8 mouse cellular contexts compared by ENCODE assay signal in the genomic region with DNA sequence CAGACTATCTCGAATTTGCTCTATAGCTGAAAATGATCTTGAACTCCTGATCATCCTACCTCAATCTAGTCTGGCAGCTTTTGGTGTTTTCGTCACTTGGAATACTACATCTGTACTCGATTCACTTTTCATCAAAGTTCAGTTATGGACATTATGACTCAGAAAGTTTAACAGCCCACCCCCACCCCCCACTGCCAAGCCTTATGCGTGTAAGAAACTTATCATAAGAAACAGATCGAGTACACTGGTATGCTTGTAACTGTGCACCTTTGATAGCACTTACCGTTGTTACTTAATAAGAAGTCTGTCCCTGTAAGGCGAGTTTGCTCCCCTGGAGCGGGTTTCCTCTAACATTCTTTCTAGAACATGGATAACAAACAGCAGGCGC. TPM values are rescaled to one million over a fixed set of nuclear protein-coding genes. Genes with fewer than 3 reads are reported as not detected.
DNase-seq lines count a peak whose midpoint lies in the region; ATAC-seq and TF ChIP-seq lines count a peak whose summit lies in the region.

No protein-coding gene starts in this region.

- peaks cover 14% of the 10 kb centered on the region for H3K36me3 ChIP-seq in kidney, embryonic 15.5 days
- peaks cover 6% of the 10 kb centered on the region; the same call in 1 of the 2 replicates for H3K36me3 ChIP-seq in hindbrain, postnatal 0 days (ENCODE audit: insufficient read depth, low read length)
- H3K36me3 ChIP-seq in midbrain, embryonic 15.5 days (replicated peaks), result peaks cover 5% of the 10 kb centered on the region; the same call in 1 of the 2 replicates

- H3K4me1 ChIP-seq in kidney, embryonic 15.5 days, result peaks cover 34% of the 10 kb centered on the region
- peaks cover 11% of the 10 kb centered on the region for H3K4me1 ChIP-seq in hindbrain, postnatal 0 days (ENCODE audit: insufficient read depth, low read length)
- peaks cover 31% of the 10 kb centered on the region for H3K4me1 ChIP-seq in midbrain, embryonic 15.5 days

- peak overlapping the region; percentile 89 for H3K4me2 ChIP-seq in kidney, embryonic 15.5 days
- H3K4me2 ChIP-seq in hindbrain, postnatal 0 days (ENCODE audit: low read depth, low read length), result peak overlapping the region; percentile 98
- peak overlapping the region; percentile 80 for H3K4me2 ChIP-seq in midbrain, embryonic 15.5 days

- no peak for TF ChIP-seq CTCF in hindbrain, postnatal 0 days (IDR thresholded peaks at IDR 0.05; ENCODE audit: low read depth)

- H3K27me3 ChIP-seq in kidney, embryonic 15.5 days, result no peaks in the 10 kb centered on the region
- no peaks in the 10 kb centered on the region for H3K27me3 ChIP-seq in hindbrain, postnatal 0 days (ENCODE audit: insufficient read depth, low read length)
- H3K27me3 ChIP-seq in midbrain, embryonic 15.5 days (replicated peaks), result no peaks in the 10 kb centered on the region

- H3K9me3 ChIP-seq in kidney, embryonic 15.5 days (replicated peaks), result no peaks in the 10 kb centered on the region
- H3K9me3 ChIP-seq in hindbrain, postnatal 0 days (ENCODE audit: low read length), result no peaks in the 10 kb centered on the region
- no peaks in the 10 kb centered on the region for H3K9me3 ChIP-seq in midbrain, embryonic 15.5 days

- H3K27ac ChIP-seq in kidney, embryonic 15.5 days, result peak overlapping the region; percentile 94
- peak overlapping the region; percentile 82 for H3K27ac ChIP-seq in hindbrain, postnatal 0 days
- peak overlapping the region; percentile 91 for H3K27ac ChIP-seq in midbrain, embryonic 15.5 days

- no peak for ATAC-seq in kidney, embryonic 15.5 days (replicated peaks; ENCODE audit: low FRiP score)
- no peak for ATAC-seq in hindbrain, postnatal 0 days
- ATAC-seq in midbrain, embryonic 15.5 days (replicated peaks), result peak; percentile 3; the same call in 1 of the 2 replicates

- 28% methylated on average over 9 of the region's 9 CpGs for WGBS in kidney, embryonic 15.5 days
- WGBS in hindbrain, postnatal 0 days, result 28% methylated on average over 9 of the region's 9 CpGs
- 34% methylated on average over 9 of the region's 9 CpGs for WGBS in midbrain, embryonic 15.5 days

- no peak for DNase-seq in kidney, adult 9 months
- DNase-seq in c-Kit-positive CD71-positive TER-119-negative erythroid progenitor cells, embryonic 14.5 days (ENCODE audit: low read depth), result peak; percentile 68
- DNase-seq in hindbrain, postnatal 0 days (ENCODE audit: low spot score), result no peak
- no peak for DNase-seq in adrenal gland, postnatal 25 days
- DNase-seq in urinary bladder, adult 18-20 months (ENCODE audit: low spot score in 2 of 2), result no peak
- DNase-seq in layer of hippocampus, postnatal 10 days (ENCODE audit: low spot score in 2 of 2), result no peak

- H3K4me3 ChIP-seq in kidney, embryonic 15.5 days (replicated peaks), result peak overlapping the region; percentile 97
- peak overlapping the region; percentile 94 for H3K4me3 ChIP-seq in hindbrain, postnatal 0 days (ENCODE audit: low read length)
- peak overlapping the region; percentile 76 for H3K4me3 ChIP-seq in midbrain, embryonic 15.5 days

- peak overlapping the region; percentile 96 for H3K9ac ChIP-seq in kidney, embryonic 15.5 days
- peak overlapping the region; percentile 82 for H3K9ac ChIP-seq in hindbrain, postnatal 0 days (replicated peaks; ENCODE audit: low read length)
- peak overlapping the region; percentile 86 for H3K9ac ChIP-seq in midbrain, embryonic 15.5 days

RNA-seq across cellular contexts. Expression of a gene that starts 3.6 kb away (rescaled TPM):
- 19.8 and 22.0 TPM in 2 replicates for polyA plus RNA-seq in kidney, embryonic 15.5 days (2015; fragmentation: Nextera tagmentation; extraction: Ambion mirVana)
- total RNA-seq in hindbrain, postnatal 0 days (2014; rRNA removed), result 41.4 and 43.3 TPM in 2 replicates
- 29.1 and 30.2 TPM in 2 replicates for polyA plus RNA-seq in hindbrain, postnatal 0 days (2015; fragmentation: Nextera tagmentation; extraction: Ambion mirVana)
- 32.1 and 33.2 TPM in 2 replicates for polyA plus RNA-seq in midbrain, embryonic 15.5 days (2015; fragmentation: Nextera tagmentation; extraction: Ambion mirVana)
- total RNA-seq in adrenal gland, postnatal 25 days (2021), result 36.2 and 39.7 TPM in 2 replicates
- 100 to 1,000 TPM in 1 of 2 experiments, 10 to 100 TPM in 1; 93.5 to 116 TPM for total RNA-seq in layer of hippocampus, postnatal 10 days (2021)

RNA-seq across cellular contexts. Expression of a gene that starts 36.0 kb away (rescaled TPM):
- polyA plus RNA-seq in kidney, embryonic 15.5 days (2015; fragmentation: Nextera tagmentation; extraction: Ambion mirVana), result 98.2 and 99.8 TPM in 2 replicates
- 30.7 and 31.8 TPM in 2 replicates for total RNA-seq in hindbrain, postnatal 0 days (2014; rRNA removed)
- polyA plus RNA-seq in hindbrain, postnatal 0 days (2015; fragmentation: Nextera tagmentation; extraction: Ambion mirVana), result 33.1 and 35.4 TPM in 2 replicates
- 78.3 and 79.6 TPM in 2 replicates for polyA plus RNA-seq in midbrain, embryonic 15.5 days (2015; fragmentation: Nextera tagmentation; extraction: Ambion mirVana)
- 7.0 and 9.1 TPM in 2 replicates for total RNA-seq in adrenal gland, postnatal 25 days (2021)
- total RNA-seq in layer of hippocampus, postnatal 10 days (2021), result 10 to 100 TPM; 12.8 to 15.0 TPM

RNA-seq across cellular contexts. Expression of a gene that starts 43.0 kb away (rescaled TPM):
- 106 and 111 TPM in 2 replicates for polyA plus RNA-seq in kidney, embryonic 15.5 days (2015; fragmentation: Nextera tagmentation; extraction: Ambion mirVana)
- 36.0 and 41.2 TPM in 2 replicates for total RNA-seq in hindbrain, postnatal 0 days (2014; rRNA removed)
- polyA plus RNA-seq in hindbrain, postnatal 0 days (2015; fragmentation: Nextera tagmentation; extraction: Ambion mirVana), result 93.4 and 101 TPM in 2 replicates
- 101 and 103 TPM in 2 replicates for polyA plus RNA-seq in midbrain, embryonic 15.5 days (2015; fragmentation: Nextera tagmentation; extraction: Ambion mirVana)
- total RNA-seq in adrenal gland, postnatal 25 days (2021), result 105 and 106 TPM in 2 replicates
- 10 to 100 TPM; 74.1 to 74.5 TPM for total RNA-seq in layer of hippocampus, postnatal 10 days (2021)

RNA-seq across cellular contexts. Expression of a gene that starts 43.4 kb away (rescaled TPM):
- polyA plus RNA-seq in kidney, embryonic 15.5 days (2015; fragmentation: Nextera tagmentation; extraction: Ambion mirVana), result 77.7 and 81.4 TPM in 2 replicates
- 49.6 and 50.6 TPM in 2 replicates for total RNA-seq in hindbrain, postnatal 0 days (2014; rRNA removed)
- polyA plus RNA-seq in hindbrain, postnatal 0 days (2015; fragmentation: Nextera tagmentation; extraction: Ambion mirVana), result 52.9 and 54.3 TPM in 2 replicates
- 62.1 and 65.5 TPM in 2 replicates for polyA plus RNA-seq in midbrain, embryonic 15.5 days (2015; fragmentation: Nextera tagmentation; extraction: Ambion mirVana)
- 117 and 125 TPM in 2 replicates for total RNA-seq in adrenal gland, postnatal 25 days (2021)
- total RNA-seq in layer of hippocampus, postnatal 10 days (2021), result 10 to 100 TPM; 52.7 to 55.1 TPM

RNA-seq across cellular contexts. Expression of a gene that starts 43.4 kb away (rescaled TPM):
- polyA plus RNA-seq in kidney, embryonic 15.5 days (2015; fragmentation: Nextera tagmentation; extraction: Ambion mirVana), result 22.7 and 23.5 TPM in 2 replicates
- total RNA-seq in hindbrain, postnatal 0 days (2014; rRNA removed), result 18.4 and 18.8 TPM in 2 replicates
- 6.1 and 7.3 TPM in 2 replicates for polyA plus RNA-seq in hindbrain, postnatal 0 days (2015; fragmentation: Nextera tagmentation; extraction: Ambion mirVana)
- polyA plus RNA-seq in midbrain, embryonic 15.5 days (2015; fragmentation: Nextera tagmentation; extraction: Ambion mirVana), result 5.2 and 5.8 TPM in 2 replicates
- 5.4 and 9.3 TPM in 2 replicates for total RNA-seq in adrenal gland, postnatal 25 days (2021)
- total RNA-seq in layer of hippocampus, postnatal 10 days (2021), result 1 to 10 TPM; 5.1 to 5.7 TPM
